Mouse (Mus musculus): ENCODE measurements around the gene Adtrp. TPM values are rescaled to one million over a fixed set of nuclear protein-coding genes. Genes with fewer than 3 reads are reported as not detected.

Gene Adtrp
- polyA plus RNA-seq, 1 experiment from 2014 or later = not detected

DNA sequence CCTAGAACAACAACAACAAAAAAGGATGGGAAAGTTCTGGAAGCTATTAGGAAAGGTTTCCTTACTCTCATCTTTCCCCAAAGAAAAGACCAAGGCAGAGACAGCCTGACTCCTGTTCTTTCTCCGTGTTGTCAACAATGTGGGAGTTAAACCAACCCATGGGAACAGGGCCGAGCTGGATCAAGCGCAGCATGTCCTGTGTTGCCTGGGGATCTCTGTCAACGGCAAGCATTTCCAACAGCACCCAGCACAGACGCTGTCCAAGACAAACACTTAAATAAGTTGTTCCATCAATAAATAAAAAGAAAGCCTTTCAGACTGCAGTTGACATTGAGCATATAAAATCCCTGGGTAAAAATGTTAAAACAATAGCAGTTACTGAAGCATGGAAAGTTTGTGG, 17.6 kb upstream of the Adtrp start:
- Histone ChIP-seq H3K4me3 (no peak overlapping the region), H3K27me3 (no peaks in the 10 kb centered on the region), H3K27ac (no peak overlapping the region), H3K4me2 (no peak overlapping the region), H3K9me3 (replicated peaks) (no peaks in the 10 kb centered on the region), H3K36me3 (ENCODE audit: poor library complexity, severe bottlenecking) (no peaks in the 10 kb centered on the region), H3K9ac (no peak overlapping the region), H3K4me1 (no peaks in the 10 kb centered on the region)
- WGBS = 88% methylated on average over 5 of the region's 5 CpGs
- no peak for ATAC-seq

- H3K4me3 ChIP-seq = no peak overlapping the region
- peak; percentile 57; the same call in 1 of the 2 replicates for ATAC-seq
- H3K36me3 ChIP-seq (ENCODE audit: poor library complexity, severe bottlenecking) = no peaks in the 10 kb centered on the region
- WGBS = 65% methylated on average over 15 of the region's 15 CpGs
- H3K4me2 ChIP-seq = no peak overlapping the region
- no peaks in the 10 kb centered on the region for H3K4me1 ChIP-seq
- H3K9me3 ChIP-seq (replicated peaks) = no peaks in the 10 kb centered on the region
- no peak overlapping the region for H3K9ac ChIP-seq
- no peaks in the 10 kb centered on the region for H3K27me3 ChIP-seq
- H3K27ac ChIP-seq = no peak overlapping the region
Measured at GRCm38 (mm10) chr13:41860603-41861405, 13.3 kb upstream of the Adtrp start.

DNA sequence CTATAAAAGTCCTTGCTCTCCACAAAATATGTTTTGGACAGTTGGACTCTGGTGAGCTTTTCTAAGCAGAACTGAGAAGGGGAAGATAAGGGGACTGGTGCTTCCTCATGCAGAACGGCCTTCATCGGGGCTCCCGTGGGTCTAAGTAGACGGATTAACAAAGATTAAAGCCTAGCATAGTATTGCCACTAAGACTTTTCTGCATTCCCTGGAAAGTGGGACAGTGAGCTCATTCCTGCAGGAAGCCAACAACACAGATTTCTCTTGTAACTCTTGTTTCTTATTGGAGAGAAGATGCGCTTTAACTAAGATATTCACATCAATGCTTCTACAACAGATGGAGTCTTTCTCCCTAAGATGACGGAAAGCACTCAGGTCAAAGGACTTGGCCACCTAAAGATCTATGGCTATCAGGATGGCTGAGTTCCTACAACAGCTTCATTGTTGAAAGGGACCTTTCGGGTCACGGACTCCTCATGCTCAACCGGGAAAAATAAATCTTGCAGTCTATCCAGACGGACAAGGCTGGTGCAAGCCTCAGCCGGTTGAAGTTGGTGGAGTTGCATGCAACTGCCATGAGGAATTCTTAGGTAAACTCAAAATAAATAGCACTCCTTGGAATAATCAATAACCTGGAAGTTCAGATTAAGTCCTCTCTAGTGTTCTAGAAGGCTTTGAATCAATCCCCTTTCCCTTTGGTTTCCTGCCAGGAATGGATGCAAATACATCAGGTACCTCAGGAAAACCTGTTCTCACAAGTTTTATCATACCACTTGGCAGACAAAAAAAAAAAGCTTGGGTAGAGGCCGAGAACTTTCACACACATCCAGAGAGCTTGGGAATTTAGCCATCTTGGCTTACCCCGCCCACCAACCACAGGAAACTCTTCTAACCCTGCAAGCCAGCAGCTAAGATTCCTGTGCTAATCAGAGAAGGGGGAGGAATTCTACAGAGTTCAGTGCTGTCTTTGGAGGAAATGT, 8.0 kb upstream of the Adtrp start:
- no peak overlapping the region for H3K27ac ChIP-seq
- H3K27me3 ChIP-seq = no peaks in the 10 kb centered on the region
- no peak overlapping the region for H3K4me2 ChIP-seq
- no peaks in the 10 kb centered on the region for H3K36me3 ChIP-seq (ENCODE audit: poor library complexity, severe bottlenecking)
- no peaks in the 10 kb centered on the region for H3K9me3 ChIP-seq (replicated peaks)
- peaks cover 14% of the 10 kb centered on the region for H3K4me1 ChIP-seq
- ATAC-seq = no peak
- WGBS = 74% methylated on average over 13 of the region's 13 CpGs
- H3K9ac ChIP-seq = no peak overlapping the region
- H3K4me3 ChIP-seq = no peak overlapping the region

DNA sequence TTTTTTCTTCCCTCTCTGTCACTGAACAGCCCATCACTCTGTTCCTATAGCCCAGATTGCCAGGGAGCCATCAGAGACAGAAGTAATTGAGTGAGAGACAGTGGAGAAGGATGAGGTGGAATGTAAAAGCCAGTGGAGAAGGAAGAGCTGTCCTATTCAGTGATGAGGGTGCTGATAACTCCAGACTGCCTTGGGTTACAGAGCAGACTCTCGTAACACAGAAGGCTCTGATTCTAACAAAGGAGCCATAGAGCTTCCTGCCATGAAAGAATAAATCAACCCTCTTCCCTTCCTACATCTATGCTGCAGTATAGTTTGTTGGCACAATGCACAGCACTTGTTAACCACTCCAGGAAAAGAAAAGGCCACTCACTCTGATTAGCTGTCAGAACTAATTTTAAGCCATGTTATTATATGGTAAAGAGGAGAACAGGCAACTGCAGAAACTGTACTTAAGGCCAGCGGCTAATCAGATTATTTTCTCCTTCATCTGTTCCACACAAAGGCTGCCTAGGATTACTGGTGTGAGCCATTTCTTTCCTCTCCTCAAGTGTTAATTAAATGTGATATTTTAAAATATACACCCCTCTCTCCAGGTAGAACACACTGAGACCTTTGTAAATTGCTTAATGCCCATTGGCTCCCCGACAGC, 3.4 kb upstream of the Adtrp start:
- no peaks in the 10 kb centered on the region for H3K36me3 ChIP-seq (ENCODE audit: poor library complexity, severe bottlenecking)
- peaks cover 18% of the 10 kb centered on the region for H3K4me1 ChIP-seq
- H3K9ac ChIP-seq = no peak overlapping the region
- H3K4me3 ChIP-seq = no peak overlapping the region
- peak overlapping the region; percentile 48; the same call in 1 of the 2 replicates for H3K27ac ChIP-seq
- peak overlapping the region; percentile 15; the same call in 1 of the 2 replicates for H3K4me2 ChIP-seq
- 7% methylated on average over 3 of the region's 3 CpGs for WGBS
- peak; percentile 77; the same call in 1 of the 2 replicates for ATAC-seq
- no peaks in the 10 kb centered on the region; the same call in 1 of the 2 replicates for H3K27me3 ChIP-seq
- no peaks in the 10 kb centered on the region for H3K9me3 ChIP-seq (replicated peaks)

DNA sequence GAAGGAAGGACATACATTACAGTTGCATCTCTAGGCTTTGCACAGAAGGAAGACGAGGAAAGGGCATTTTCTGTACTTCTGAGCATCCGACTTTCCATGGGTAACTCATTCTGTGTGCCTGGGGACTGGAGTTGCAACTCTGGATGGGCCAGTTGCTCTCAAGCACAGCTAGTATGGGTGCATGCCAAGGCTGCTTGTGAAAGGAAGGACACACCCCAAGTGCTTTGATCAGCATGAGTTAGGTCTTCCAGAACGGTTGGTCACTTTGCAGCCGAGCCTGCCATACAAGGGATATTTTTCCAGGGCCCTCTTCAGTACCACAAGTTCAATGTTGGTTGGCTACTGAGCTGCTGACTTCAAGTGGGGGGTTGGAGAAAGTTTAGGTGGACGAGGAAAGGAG, 968 bp downstream of the Adtrp start:
- ATAC-seq = no peak
- Histone ChIP-seq H3K4me3 (no peak overlapping the region), H3K27me3 (no peaks in the 10 kb centered on the region; the same call in 1 of the 2 replicates), H3K27ac (no peak overlapping the region), H3K4me2 (no peak overlapping the region), H3K9ac (no peak overlapping the region), H3K4me1 (peaks cover 14% of the 10 kb centered on the region), H3K36me3 (ENCODE audit: poor library complexity, severe bottlenecking) (no peaks in the 10 kb centered on the region), H3K9me3 (replicated peaks) (no peaks in the 10 kb centered on the region)
- WGBS = 87% methylated on average over 5 of the region's 5 CpGs

DNA sequence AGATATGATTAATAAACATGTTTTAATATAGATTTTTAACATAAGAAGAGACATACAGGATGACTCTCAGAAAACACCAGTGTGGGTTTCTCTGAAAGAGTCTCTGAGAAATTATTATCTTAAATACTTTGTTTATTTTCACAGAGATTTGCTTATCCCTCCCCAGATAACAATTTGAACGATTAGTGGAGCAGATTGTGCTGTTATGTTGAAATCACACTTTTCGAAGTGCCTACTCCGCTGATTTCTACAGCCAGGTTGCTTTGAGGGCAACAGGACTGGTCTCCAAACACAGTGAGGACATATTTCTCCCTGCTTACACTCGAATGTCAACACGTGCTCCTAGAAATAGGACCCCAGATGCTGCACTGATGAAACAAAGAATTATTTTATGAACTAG, 2.5 kb downstream of the Adtrp start:
- no peak overlapping the region for H3K9ac ChIP-seq
- H3K27me3 ChIP-seq = no peaks in the 10 kb centered on the region; the same call in 1 of the 2 replicates
- 91% methylated on average over 5 of the region's 5 CpGs for WGBS
- H3K4me3 ChIP-seq = no peak overlapping the region
- no peaks in the 10 kb centered on the region for H3K36me3 ChIP-seq (ENCODE audit: poor library complexity, severe bottlenecking)
- no peaks in the 10 kb centered on the region for H3K9me3 ChIP-seq (replicated peaks)
- no peak overlapping the region for H3K4me2 ChIP-seq
- no peaks in the 10 kb centered on the region for H3K4me1 ChIP-seq
- ATAC-seq = no peak
- H3K27ac ChIP-seq = no peak overlapping the region

DNA sequence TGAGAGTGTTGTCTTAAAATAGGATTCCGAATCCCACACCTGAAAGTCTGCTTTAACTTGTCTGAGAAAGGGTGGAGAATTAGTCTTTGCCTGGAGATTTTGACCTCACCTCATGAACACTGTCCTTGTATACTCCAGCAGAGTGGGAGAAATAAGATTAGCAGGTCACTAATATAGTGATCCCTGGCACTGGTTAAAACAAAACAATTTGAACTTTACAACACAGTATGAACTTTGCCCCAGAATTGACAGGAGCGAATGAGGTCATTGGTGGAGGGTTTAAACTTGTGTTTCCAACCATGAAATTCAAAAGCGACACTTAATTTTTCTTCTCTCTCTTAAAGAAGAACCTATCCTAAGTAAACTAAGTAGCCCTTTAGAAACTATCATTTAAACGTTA, 3.4 kb downstream of the Adtrp start:
- no peak for ATAC-seq
- WGBS = 84% methylated on average over 4 of the region's 4 CpGs

GRCm38 (mm10) chr13:41833614-41834139, 13.8 kb downstream of the Adtrp start:
- Histone ChIP-seq H3K36me3 (ENCODE audit: poor library complexity, severe bottlenecking) (no peaks in the 10 kb centered on the region), H3K4me1 (no peaks in the 10 kb centered on the region), H3K27ac (no peak overlapping the region), H3K9ac (no peak overlapping the region), H3K4me2 (no peak overlapping the region), H3K9me3 (replicated peaks) (no peaks in the 10 kb centered on the region), H3K4me3 (no peak overlapping the region), H3K27me3 (no peaks in the 10 kb centered on the region)
- whole genome bisulfite sequencing = 95% methylated on average over 8 of the region's 8 CpGs
- no peak for ATAC-seq

More for the DNA sequence above, 3.4 kb downstream of the Adtrp start:
- Histone ChIP-seq H3K9me3 (replicated peaks) (no peaks in the 10 kb centered on the region), H3K9ac (no peak overlapping the region), H3K36me3 (ENCODE audit: poor library complexity, severe bottlenecking) (no peaks in the 10 kb centered on the region), H3K27ac (no peak overlapping the region), H3K4me3 (no peak overlapping the region), H3K4me1 (no peaks in the 10 kb centered on the region), H3K27me3 (no peaks in the 10 kb centered on the region; the same call in 1 of the 2 replicates), H3K4me2 (no peak overlapping the region)

DNA sequence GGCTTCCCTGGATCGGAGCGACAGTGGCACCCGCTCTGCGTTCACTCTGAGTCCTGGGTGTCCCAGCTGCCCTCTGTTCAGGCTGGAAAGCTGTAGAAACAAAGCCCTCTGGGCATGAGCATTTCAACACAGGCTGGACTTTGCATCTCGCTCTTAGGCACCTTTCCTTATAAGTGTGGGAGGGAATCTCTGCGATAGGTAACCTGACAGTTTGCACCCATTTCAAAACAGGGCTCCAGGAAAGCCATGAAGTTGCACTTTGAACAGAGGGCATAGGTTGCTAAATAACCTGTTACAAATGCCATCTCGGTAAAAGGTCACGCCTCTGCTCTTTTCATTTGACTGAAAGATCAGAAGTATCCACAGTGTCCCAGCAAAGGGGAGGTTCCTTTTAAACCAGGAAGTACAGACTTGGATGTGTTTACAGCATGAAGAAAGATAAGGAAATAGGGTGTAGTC, 19.2 kb downstream of the Adtrp start:
- H3K4me3 ChIP-seq = no peak overlapping the region
- no peaks in the 10 kb centered on the region for H3K9me3 ChIP-seq (replicated peaks)
- no peak overlapping the region for H3K4me2 ChIP-seq
- H3K36me3 ChIP-seq (ENCODE audit: poor library complexity, severe bottlenecking) = no peaks in the 10 kb centered on the region
- 93% methylated on average over 8 of the region's 8 CpGs for WGBS
- H3K27ac ChIP-seq = no peak overlapping the region
- no peak for ATAC-seq
- no peak overlapping the region for H3K9ac ChIP-seq
- H3K4me1 ChIP-seq = no peaks in the 10 kb centered on the region
- no peaks in the 10 kb centered on the region for H3K27me3 ChIP-seq

- Histone ChIP-seq H3K4me2 (no peak overlapping the region), H3K9me3 (replicated peaks) (no peaks in the 10 kb centered on the region), H3K36me3 (ENCODE audit: poor library complexity, severe bottlenecking) (no peaks in the 10 kb centered on the region), H3K27me3 (no peaks in the 10 kb centered on the region), H3K4me3 (no peak overlapping the region), H3K9ac (no peak overlapping the region), H3K27ac (no peak overlapping the region), H3K4me1 (no peaks in the 10 kb centered on the region)
- WGBS = 95% methylated on average over 5 of the region's 5 CpGs
- no peak for ATAC-seq
Measured at GRCm38 (mm10) chr13:41827581-41827980, 19.9 kb downstream of the Adtrp start.

DNA sequence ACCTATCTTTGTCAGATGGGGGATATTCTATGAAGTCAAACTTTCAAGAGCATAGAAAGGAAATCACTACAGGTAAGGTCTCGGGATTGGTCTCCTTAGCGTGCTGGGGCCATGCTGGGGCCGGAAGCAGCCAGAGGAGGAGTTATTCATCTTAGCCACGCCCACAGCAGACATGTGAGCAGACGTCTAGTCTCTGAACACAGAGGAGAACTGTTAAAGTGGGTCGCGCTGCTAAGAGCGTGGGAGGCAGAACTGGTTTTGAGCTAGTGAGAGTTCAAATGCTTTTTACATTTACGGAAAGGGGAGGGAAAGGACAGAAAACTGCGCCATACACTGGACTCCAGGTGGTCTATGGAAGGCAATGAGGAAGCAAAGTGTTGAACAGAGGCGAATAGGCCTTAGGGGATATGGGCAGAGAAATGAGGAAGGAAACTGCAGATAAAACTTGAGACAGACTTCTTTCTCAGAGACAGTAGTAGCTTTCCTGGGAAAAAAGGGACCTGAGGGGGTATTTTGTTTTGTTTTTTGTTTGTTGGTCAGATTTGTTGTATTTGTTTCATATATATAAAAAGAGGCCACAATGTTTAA, 22.0 kb downstream of the Adtrp start:
- Histone ChIP-seq H3K9ac (no peak overlapping the region), H3K9me3 (replicated peaks) (no peaks in the 10 kb centered on the region), H3K36me3 (ENCODE audit: poor library complexity, severe bottlenecking) (no peaks in the 10 kb centered on the region), H3K27ac (no peak overlapping the region), H3K4me1 (no peaks in the 10 kb centered on the region), H3K27me3 (no peaks in the 10 kb centered on the region), H3K4me3 (no peak overlapping the region), H3K4me2 (no peak overlapping the region)
- no peak for ATAC-seq
- 77% methylated on average over 11 of the region's 11 CpGs for WGBS
